Mouse (Mus musculus) testis, postnatal 10 days (tissue): ENCODE data around the gene Gm17581.

Experiments used
- DNase-seq: peaks from one replicate; pipeline ENCODE4 v3.0.0; 2021; ENCODE audit warnings: low spot score

Gm17581 gene

DNA sequence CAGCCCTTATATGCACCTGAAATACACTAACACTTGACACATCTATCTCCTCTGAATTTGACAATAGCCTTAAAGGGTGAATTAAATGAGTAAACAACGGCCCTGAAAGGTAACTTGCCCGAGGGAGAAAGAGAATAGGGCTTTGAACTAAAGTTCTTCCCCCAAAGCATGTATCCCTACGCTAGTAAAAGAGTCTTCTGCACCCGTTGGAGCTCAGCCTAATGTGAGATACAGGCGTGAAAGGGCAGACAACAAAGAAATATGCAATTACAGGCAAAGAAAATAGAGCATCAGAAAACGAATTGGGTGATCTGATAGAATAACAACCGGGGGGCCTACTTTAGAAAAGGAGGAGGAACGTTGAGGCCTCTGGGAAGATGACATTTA lies 44.3 kb downstream of the Gm17581 start:
- DNase-seq = no peak

DNA sequence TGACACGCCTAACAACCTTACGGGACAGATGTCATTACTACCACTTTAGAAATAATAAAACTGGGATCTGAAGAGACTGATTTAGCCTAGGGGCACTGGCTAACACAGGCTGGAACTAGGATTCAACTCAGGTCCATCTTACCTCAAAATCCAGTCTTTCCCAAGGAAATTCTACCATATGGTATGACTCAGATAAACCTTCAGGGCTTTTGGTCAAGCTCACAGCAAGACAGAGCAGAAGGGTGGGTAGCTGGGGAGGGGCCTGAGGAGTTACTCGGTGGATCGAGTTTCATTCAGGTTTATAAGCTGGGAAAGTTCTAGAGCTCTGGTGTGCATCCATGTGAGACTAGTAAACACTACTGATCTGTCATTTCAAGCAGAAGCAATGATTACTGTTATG lies 46.5 kb downstream of the Gm17581 start:
- DNase-seq = no peak

DNA sequence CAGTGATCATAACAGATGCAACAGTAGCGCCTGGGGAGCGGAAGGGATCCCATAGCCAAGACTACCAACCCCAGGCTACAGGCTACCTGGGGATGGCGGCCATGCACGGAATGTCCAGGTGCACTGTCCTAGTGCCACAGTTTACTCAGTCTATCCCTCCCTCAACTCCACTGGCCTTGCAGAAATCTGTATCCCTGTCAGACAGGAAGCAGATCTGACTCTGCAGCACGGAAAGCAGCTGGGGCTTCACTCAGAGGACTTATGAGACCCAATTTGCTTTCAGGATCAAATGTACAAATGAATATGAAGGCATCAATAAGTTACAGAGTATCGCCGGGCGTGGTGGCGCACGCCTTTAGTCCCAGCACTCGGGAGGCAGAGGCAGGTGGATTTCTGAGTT lies 47.9 kb downstream of the Gm17581 start:
- no peak for DNase-seq

DNA sequence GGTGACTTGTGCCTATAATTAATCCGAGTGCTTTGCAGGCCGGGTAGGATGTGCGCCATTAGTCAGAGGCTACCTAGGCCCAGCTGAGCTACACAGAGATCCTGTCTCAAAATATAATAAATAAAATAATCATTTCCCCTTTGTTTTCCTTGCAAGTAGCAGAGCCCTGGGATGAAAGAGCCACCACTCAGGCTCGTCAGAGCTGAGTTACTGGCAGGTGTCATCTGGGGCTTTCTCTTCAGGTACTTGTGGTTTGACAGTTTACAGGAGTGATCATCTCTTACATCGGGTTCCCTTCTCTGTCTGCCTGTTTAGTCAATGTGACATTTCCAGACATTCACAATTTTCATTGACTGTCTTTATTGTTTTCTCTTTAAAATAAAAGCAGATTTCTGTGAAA lies 49.1 kb downstream of the Gm17581 start:
- no peak for DNase-seq
